Mouse (Mus musculus) kidney, postnatal 0 days (tissue): ENCODE data around the gene Bcl2. TPM values are rescaled to one million over a fixed set of nuclear protein-coding genes. Genes with fewer than 3 reads are reported as not detected.

Experiments used
- ATAC-seq: fragments of 200-750 bp; cut with Nextera tagmentation; replicated peaks from 2 replicates; pipeline ENCODE4 v1.8.0; 2017; ENCODE audit warnings: low read depth, moderate number of reproducible peaks, moderate TSS enrichment, moderate library complexity; ENCODE audit not compliant: low FRiP score
- DNase-seq: peaks from one replicate; pipeline ENCODE4 v3.0.0-alpha.2; 2016; ENCODE audit warnings: low spot score
- H3K27ac ChIP-seq: fragments of 300-500 bp; sonication (generic); 2 replicates; pipeline ENCODE4 v1.5.1; 2014; ENCODE audit warnings: mild to moderate bottlenecking
- H3K27me3 ChIP-seq: fragments of 300-500 bp; sonication (generic); 2 replicates; pipeline ENCODE4 v1.6.1; 2014; ENCODE audit warnings: low read length, mixed read lengths; ENCODE audit not compliant: insufficient read depth
- H3K36me3 ChIP-seq: fragments of 300-500 bp; sonication (generic); 2 replicates; pipeline ENCODE4 v1.6.1; 2014; ENCODE audit warnings: low read length, mixed read lengths; ENCODE audit not compliant: insufficient read depth
- H3K4me1 ChIP-seq: fragments of 300-500 bp; sonication (generic); replicated peaks from 2 replicates; pipeline ENCODE4 v1.6.1; 2014; ENCODE audit warnings: antibody characterized with exemption, low read length, mixed read lengths; ENCODE audit not compliant: insufficient read depth
- H3K4me2 ChIP-seq: fragments of 300-500 bp; sonication (generic); 2 replicates; pipeline ENCODE4 v1.6.1; 2014; ENCODE audit warnings: mild to moderate bottlenecking, low read length, moderate library complexity, mixed read lengths
- H3K4me3 ChIP-seq: fragments of 300-500 bp; sonication (generic); replicated peaks from 2 replicates; pipeline ENCODE4 v1.5.1; 2014; ENCODE audit warnings: low read depth, low read length
- H3K9ac ChIP-seq: fragments of 300-500 bp; sonication (generic); 2 replicates; pipeline ENCODE4 v1.6.1; 2014; ENCODE audit warnings: low read depth, low read length
- H3K9me3 ChIP-seq: fragments of 300-500 bp; sonication (generic); replicated peaks from 2 replicates; pipeline ENCODE4 v1.6.1; 2016; ENCODE audit warnings: low read length, inconsistent platforms, mixed read lengths
- CTCF ChIP-seq: IDR thresholded peaks from 2 replicates; pipeline ENCODE4 v1.5.1; 2016; ENCODE audit warnings: antibody characterized with exemption, low read depth, mild to moderate bottlenecking, moderate library complexity
- WGBS: fragments of 180-500 bp; shearing (Covaris S2); extraction: QIAGEN DNeasy Blood & Tissue Kit; methylation state at CpG from one replicate; pipeline ENCODE4 v1.1.7; 2014; 5-methylcytosine and 5-hydroxymethylcytosine counted together
- polyA plus RNA-seq: library from polyadenylated mRNA; unstranded; fragments of >200 nt; fragmentation: Nextera tagmentation; extraction: Ambion mirVana; gene quantifications from 2 replicates; pipeline ENCODE4 v1.2.1, GENCODE M21; 2015

Bcl2 gene
- polyA plus RNA-seq, 1 experiment from 2014 or later: 11.7 TPM

DNA sequence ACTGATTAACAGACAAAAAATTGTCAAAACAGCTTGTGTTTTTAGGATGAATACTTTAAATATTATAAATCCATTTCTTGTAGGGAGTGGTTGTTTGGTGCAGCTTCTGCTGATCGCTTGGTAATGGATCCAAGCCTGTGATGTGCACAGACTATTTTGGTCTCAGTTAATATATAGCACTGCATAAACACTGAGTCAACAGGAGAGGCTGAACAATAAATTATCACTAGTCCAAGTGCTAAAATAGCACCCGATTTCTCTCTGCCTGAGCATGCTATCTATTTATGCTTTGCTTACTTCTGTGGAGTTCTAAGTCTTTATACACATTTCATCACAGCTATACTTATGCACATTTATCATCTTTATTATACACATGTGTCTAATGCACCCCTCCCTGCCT is 124.9 kb downstream of the Bcl2 start:
- 24% methylated on average over 2 of the region's 2 CpGs for WGBS
- TF ChIP-seq CTCF: no peak
- Histone ChIP-seq H3K9ac (no peak overlapping the region), H3K27ac (no peak overlapping the region), H3K9me3 (no peaks in the 10 kb centered on the region), H3K4me1 (peaks cover 16% of the 10 kb centered on the region), H3K4me3 (no peak overlapping the region), H3K4me2 (no peak overlapping the region), H3K36me3 (no peaks in the 10 kb centered on the region), H3K27me3 (no peaks in the 10 kb centered on the region)
- peak; percentile 40 for DNase-seq
- ATAC-seq: no peak

DNA sequence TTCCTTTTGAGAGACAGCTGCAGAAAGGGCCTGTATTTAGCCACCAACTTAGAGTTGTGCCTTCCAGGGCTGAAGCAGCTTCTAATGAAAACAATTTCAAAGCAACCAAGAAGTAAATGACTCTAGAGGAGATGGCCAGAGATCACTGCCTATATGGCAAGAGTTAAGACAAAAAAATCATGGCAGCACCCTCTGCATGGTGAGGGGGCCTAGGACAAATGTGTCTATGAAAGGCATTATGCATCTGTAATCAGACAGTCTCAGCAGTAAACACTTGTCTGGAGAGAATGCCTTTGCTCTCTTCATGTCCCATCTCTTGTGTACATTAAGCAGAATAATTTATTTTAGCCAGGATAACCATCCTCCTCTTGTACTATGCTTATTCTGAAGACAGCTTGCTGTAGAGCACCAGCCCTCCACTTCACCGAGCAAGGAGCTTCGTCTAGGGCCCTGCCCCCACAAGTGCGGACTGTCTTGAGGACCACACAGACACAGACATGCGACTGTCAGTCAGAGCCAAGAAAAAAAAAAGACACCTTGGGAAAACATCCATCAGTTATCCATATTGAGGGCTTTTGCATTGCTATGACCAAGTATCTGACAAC is 126.1 kb downstream of the Bcl2 start:
- H3K27ac ChIP-seq: no peak overlapping the region
- no peak overlapping the region for H3K4me2 ChIP-seq
- WGBS: 81% methylated on average over 4 of the region's 4 CpGs

DNA sequence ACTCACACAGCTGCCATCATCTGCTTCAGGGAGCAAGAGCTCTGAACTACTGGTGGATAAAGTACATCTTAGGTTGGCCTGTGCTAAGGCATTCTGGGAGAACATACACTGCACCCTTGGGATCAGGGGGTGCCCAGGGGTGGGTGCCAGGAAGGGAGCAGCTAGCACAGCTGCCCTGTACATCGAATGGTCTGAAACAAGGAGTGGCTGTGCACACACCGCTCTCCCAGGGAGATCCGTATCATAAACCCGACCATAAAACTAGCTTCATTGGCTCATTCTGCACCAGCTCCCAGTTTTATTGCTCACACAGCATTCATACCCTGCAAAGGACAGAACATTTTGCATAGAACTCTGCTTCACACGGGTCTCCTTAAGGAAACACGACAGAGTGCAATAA is 127.3 kb downstream of the Bcl2 start:
- Histone ChIP-seq H3K9me3 (no peaks in the 10 kb centered on the region), H3K9ac (no peak overlapping the region), H3K36me3 (no peaks in the 10 kb centered on the region), H3K27ac (no peak overlapping the region), H3K4me1 (peaks cover 25% of the 10 kb centered on the region), H3K27me3 (no peaks in the 10 kb centered on the region), H3K4me2 (no peak overlapping the region), H3K4me3 (no peak overlapping the region)
- DNase-seq (no peak), ATAC-seq (no peak)
- TF ChIP-seq CTCF: no peak
- WGBS: 25% methylated on average over 6 of the region's 6 CpGs

More for the DNA sequence above, 126.1 kb downstream of the Bcl2 start:
- Histone ChIP-seq H3K9me3 (no peaks in the 10 kb centered on the region), H3K27me3 (no peaks in the 10 kb centered on the region), H3K4me1 (peaks cover 25% of the 10 kb centered on the region), H3K9ac (no peak overlapping the region), H3K4me3 (no peak overlapping the region), H3K36me3 (no peaks in the 10 kb centered on the region)
- TF ChIP-seq CTCF: no peak
- no peak for DNase-seq
- no peak for ATAC-seq

DNA sequence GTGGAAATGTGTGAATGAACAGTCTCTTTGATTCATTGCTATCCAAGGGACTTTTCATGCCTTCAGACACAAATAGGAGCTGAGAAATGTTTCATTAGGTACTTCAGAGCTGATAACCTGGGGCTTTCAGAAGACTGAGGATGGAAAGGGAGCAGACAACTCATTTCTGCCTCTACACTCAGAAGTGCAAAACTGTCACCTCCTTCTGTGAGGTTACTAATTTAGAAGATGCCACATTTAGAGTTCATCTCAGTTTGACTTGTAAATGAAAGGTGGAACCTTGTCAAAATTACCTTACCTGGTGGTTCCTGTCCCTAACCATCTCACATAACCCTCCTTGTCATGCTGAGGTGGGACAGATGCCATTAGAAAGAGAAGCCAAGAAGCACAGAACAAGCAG is 128.7 kb downstream of the Bcl2 start:
- Histone ChIP-seq H3K36me3 (no peaks in the 10 kb centered on the region), H3K4me1 (peaks cover 25% of the 10 kb centered on the region), H3K4me3 (no peak overlapping the region), H3K27ac (0 out of 2 replicates have a peak overlapping the region, but pooled peaks have one; percentile 79), H3K9ac (no peak overlapping the region), H3K27me3 (no peaks in the 10 kb centered on the region), H3K4me2 (no peak overlapping the region), H3K9me3 (no peaks in the 10 kb centered on the region)
- no peak for ATAC-seq
- no peak for DNase-seq
- no peak for TF ChIP-seq CTCF

DNA sequence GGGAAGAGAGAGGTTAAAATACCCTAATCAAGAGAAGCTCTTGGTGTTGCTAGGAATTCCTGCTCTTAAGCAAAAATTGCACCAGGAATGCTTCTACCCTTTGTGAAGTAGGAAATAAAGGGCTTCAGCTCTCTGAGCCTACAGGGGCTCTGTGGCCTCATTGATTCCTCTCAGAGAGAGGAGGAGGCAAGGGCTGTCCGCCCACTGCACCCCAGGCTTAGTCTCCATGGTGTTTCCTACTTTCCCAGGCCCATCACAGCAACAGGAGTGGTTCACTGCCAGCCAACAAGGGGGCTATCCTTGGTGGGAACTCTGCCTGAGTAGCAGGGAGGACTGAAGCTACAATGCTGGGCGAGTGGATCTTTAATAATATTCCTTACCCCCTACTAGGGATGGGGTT is 129.2 kb downstream of the Bcl2 start:
- TF ChIP-seq CTCF: no peak
- H3K4me3 ChIP-seq: no peak overlapping the region
- H3K36me3 ChIP-seq: no peaks in the 10 kb centered on the region
- H3K9me3 ChIP-seq: no peaks in the 10 kb centered on the region
- H3K4me2 ChIP-seq: no peak overlapping the region
- H3K27me3 ChIP-seq: no peaks in the 10 kb centered on the region
- peak overlapping the region; percentile 79 for H3K27ac ChIP-seq
- H3K4me1 ChIP-seq: peaks cover 25% of the 10 kb centered on the region
- 90% methylated on average over 2 of the region's 2 CpGs for WGBS
- ATAC-seq (no peak), DNase-seq (no peak)
- H3K9ac ChIP-seq: no peak overlapping the region

DNA sequence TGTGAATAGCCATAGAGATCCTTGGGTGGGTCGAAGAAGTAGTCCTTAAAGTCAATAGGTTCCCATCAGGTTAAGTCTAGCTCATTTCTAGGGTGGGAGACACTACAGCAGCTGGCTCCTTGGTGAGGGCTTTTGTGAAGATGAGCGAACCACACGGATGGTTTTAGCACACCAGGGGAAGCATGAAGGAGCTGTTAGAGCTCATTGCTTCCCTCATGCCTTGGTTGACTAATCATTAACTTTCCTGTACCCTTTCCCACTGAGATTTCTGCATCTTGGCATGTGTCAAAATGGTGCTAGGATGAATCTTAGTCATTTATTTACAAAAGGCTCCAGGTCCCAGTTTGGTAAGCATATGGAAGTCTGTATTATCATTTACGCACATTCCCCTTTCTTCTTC is 129.8 kb downstream of the Bcl2 start:
- Histone ChIP-seq H3K27me3 (no peaks in the 10 kb centered on the region), H3K4me3 (no peak overlapping the region), H3K9me3 (no peaks in the 10 kb centered on the region), H3K27ac (peak overlapping the region; percentile 79), H3K36me3 (no peaks in the 10 kb centered on the region), H3K9ac (no peak overlapping the region), H3K4me2 (no peak overlapping the region), H3K4me1 (peaks cover 20% of the 10 kb centered on the region)
- no peak for TF ChIP-seq CTCF
- peak; percentile 79 for ATAC-seq
- WGBS: 71% methylated on average over 4 of the region's 4 CpGs
- DNase-seq: peak; percentile 58
